Mouse (Mus musculus) skeletal muscle tissue, postnatal 0 days (tissue): ENCODE measurements around the gene Asb14. TPM values are rescaled to one million over a fixed set of nuclear protein-coding genes. Genes with fewer than 3 reads are reported as not detected.

Source experiments
- polyA plus RNA-seq: library from polyadenylated mRNA; unstranded; fragments of >200 nt; fragmentation: Nextera tagmentation; extraction: Ambion mirVana; gene quantifications from 2 replicates; pipeline ENCODE4 v1.2.1, GENCODE M21; 2015

Asb14 gene
- 4.8 and 5.1 TPM in 2 replicates for polyA plus RNA-seq

DNA sequence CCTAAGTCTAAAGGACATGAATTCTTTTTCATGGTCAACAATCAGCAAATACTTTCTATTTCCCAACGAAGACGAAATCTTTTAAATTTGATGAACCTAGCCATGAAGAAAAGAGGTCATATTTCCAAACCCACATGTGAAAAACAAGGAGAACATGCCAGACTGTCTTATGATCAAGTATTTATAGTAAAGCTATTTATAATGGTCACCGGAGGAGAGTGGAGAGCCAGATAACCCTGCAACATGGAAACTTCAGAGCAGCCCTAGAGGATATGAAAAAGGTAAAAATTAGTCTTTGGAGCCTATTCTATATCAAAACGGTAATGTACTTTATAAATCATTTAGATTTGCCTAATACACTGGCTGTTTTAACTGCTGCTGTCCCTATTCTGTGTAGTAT, at the start of gene Asb14:
Gene Asb14 (plus strand): TSS at position 166 of the 400 bp plus-strand sequence.

Other genes with a start within 250 kb of the Asb14 start
- gene Pde12, start 224.7 kb upstream of the Asb14 start, polyA plus RNA-seq = 3.4 and 4.2 TPM in 2 replicates
- gene Dnah12, start 201.3 kb upstream of the Asb14 start, polyA plus RNA-seq = 0.13 TPM in 2 replicates
- gene Appl1, start 76.7 kb downstream of the Asb14 start, polyA plus RNA-seq = 28.9 and 29.3 TPM in 2 replicates
- 0.44 TPM in 1 of 2 replicates, not detected in the other for gene Hesx1, start 99.9 kb downstream of the Asb14 start, polyA plus RNA-seq
- gene Il17rd, start 144.4 kb downstream of the Asb14 start, polyA plus RNA-seq = 1.2 and 1.5 TPM in 2 replicates
- gene Arhgef3, start 220.3 kb downstream of the Asb14 start, polyA plus RNA-seq = 13.9 and 14.0 TPM in 2 replicates